Mouse (Mus musculus): Measurements from ENCODE around the gene Gm29609.

Gm29609 gene

GRCm38 (mm10) chr5:31138241-31138967 lies 41.3 kb downstream of the Gm29609 start, which contains the start of gene Ucn:
Gene Ucn, minus strand, starts transcription at chr5:31138829.
- DNase-seq = peak; percentile 35

GRCm38 (mm10) chr5:31137658-31138057 lies 42.1 kb downstream of the Gm29609 start:
- DNase-seq = peak; percentile 16

- peak; percentile 10 for DNase-seq
Measured at GRCm38 (mm10) chr5:31136730-31137424, 42.8 kb downstream of the Gm29609 start.

- DNase-seq = no peak
Measured at GRCm38 (mm10) chr5:31126050-31126449, 53.7 kb downstream of the Gm29609 start.

GRCm38 (mm10) chr5:31123481-31123880 lies 56.2 kb downstream of the Gm29609 start:
- DNase-seq = no peak

GRCm38 (mm10) chr5:31121111-31121510 lies 58.6 kb downstream of the Gm29609 start:
- no peak for DNase-seq

- DNase-seq = no peak
Measured at GRCm38 (mm10) chr5:31116912-31117311, 62.8 kb downstream of the Gm29609 start.

GRCm38 (mm10) chr5:31116354-31116753 lies 63.4 kb downstream of the Gm29609 start, which contains the start of gene Trim54:
Gene Trim54, plus strand, starts transcription at chr5:31116712.
- no peak for DNase-seq

GRCm38 (mm10) chr5:31110781-31111180 lies 68.9 kb downstream of the Gm29609 start:
- peak; percentile 23 for DNase-seq

- DNase-seq = no peak
Measured at GRCm38 (mm10) chr5:31108000-31108490, 71.7 kb downstream of the Gm29609 start, which contains the start of gene Slc30a3. Gene Slc30a3, minus strand, starts transcription at chr5:31108237.

GRCm38 (mm10) chr5:31105814-31106335 lies 73.8 kb downstream of the Gm29609 start, which contains the start of gene Dnajc5g:
Gene Dnajc5g, plus strand, starts transcription at chr5:31106285.
- DNase-seq = no peak

GRCm38 (mm10) chr5:31095711-31096480 lies 83.8 kb downstream of the Gm29609 start:
- DNase-seq = peak; percentile 11

- peak; percentile 60 for DNase-seq
Measured at GRCm38 (mm10) chr5:31094799-31095691, 84.7 kb downstream of the Gm29609 start.
